Mouse (Mus musculus): ENCODE data around the gene Dtd1. TPM values are rescaled to one million over a fixed set of nuclear protein-coding genes. Genes with fewer than 3 reads are reported as not detected.

Dtd1 gene
- polyA plus RNA-seq, 1 experiment from 2014 or later = 26.7 TPM

DNA sequence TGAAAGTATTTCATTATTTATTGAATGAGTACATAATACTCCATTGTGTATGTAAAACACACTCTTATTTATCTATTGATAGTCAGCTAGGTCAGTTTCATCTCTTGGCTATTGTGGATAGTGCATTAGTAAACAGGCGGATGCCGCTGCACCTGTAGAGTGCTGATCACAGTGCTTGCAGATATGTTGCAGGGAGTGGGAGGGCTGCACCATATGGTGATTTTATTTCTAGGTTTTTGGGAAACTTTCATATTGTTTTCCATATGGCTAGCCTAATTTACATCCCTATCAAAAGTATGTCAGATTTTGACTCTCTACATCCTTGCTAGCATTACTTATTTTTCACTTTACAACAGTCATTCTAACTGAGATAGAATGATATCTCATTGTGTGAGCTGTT, 155.3 kb downstream of the Dtd1 start:
- Histone ChIP-seq H3K36me3 (ENCODE audit: control insufficient read depth, insufficient read depth, low read length) (no peaks in the 10 kb centered on the region), H3K27ac (ENCODE audit: low read depth, low read length) (no peak overlapping the region), H3K9ac (ENCODE audit: low read depth, low read length) (no peak overlapping the region), H3K9me3 (replicated peaks; ENCODE audit: control insufficient read depth, low read length) (no peaks in the 10 kb centered on the region), H3K4me3 (ENCODE audit: low read depth, low read length) (no peak overlapping the region), H3K4me1 (ENCODE audit: control insufficient read depth, insufficient read depth, low read length) (no peaks in the 10 kb centered on the region), H3K27me3 (ENCODE audit: control insufficient read depth, insufficient read depth, low read length) (no peaks in the 10 kb centered on the region), H3K4me2 (no peak overlapping the region)
- ATAC-seq (replicated peaks; ENCODE audit: insufficient number of reproducible peaks, low FRiP score, low TSS enrichment) = no peak
- WGBS (ENCODE audit: insufficient replicate concordance) = 93% methylated on average over 2 of the region's 2 CpGs

DNA sequence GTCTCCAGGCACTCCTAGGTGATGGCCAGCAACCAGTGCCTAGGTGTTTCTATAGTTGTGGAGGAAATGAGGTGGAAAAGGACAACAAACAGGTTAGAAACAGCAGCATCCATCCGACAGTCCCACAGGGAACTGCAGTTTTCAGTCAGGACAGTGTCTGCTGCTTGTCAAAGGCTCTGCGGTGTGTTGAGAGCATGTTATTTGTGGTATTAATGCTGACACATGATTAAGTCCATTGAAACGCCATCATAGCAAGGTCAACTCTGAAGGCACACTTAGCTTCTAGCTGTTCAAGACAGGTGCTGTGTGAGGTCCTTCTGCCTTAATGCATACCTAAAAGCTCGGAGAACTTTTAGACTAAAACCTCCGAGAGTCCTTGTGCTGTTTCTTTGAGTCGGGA, 161.0 kb downstream of the Dtd1 start:
- Histone ChIP-seq H3K4me2 (no peak overlapping the region), H3K4me3 (ENCODE audit: low read depth, low read length) (no peak overlapping the region), H3K36me3 (ENCODE audit: control insufficient read depth, insufficient read depth, low read length) (no peaks in the 10 kb centered on the region), H3K4me1 (ENCODE audit: control insufficient read depth, insufficient read depth, low read length) (no peaks in the 10 kb centered on the region), H3K9ac (ENCODE audit: low read depth, low read length) (no peak overlapping the region), H3K27ac (ENCODE audit: low read depth, low read length) (no peak overlapping the region), H3K27me3 (ENCODE audit: control insufficient read depth, insufficient read depth, low read length) (no peaks in the 10 kb centered on the region), H3K9me3 (replicated peaks; ENCODE audit: control insufficient read depth, low read length) (no peaks in the 10 kb centered on the region)
- 67% methylated on average over 6 of the region's 6 CpGs for WGBS (ENCODE audit: insufficient replicate concordance)
- no peak for ATAC-seq (replicated peaks; ENCODE audit: insufficient number of reproducible peaks, low FRiP score, low TSS enrichment)

DNA sequence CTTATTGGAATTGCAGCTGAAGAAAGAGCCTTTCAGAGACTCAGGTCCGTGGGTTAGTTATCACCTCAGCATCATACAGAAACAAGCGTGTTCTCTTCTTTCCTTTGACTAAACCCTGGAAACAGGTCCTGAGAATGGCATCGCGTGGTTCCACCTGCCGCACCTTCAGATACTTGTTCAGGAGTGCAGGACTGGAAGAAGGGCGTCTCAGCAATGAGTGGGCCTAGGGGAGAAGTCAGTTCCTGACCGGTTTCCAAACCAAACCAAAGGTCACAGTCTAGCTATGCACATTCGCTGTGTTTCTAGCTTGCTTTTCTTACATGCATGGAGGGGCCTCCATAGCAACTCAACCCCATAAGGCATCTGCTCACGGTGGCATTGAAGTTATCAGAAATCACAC, 164.0 kb downstream of the Dtd1 start:
- H3K4me1 ChIP-seq (ENCODE audit: control insufficient read depth, insufficient read depth, low read length) = 0 out of 2 replicates have a peak, but pooled peaks cover under 1% of the 10 kb centered on the region
- WGBS (ENCODE audit: insufficient replicate concordance) = 87% methylated on average over 9 of the region's 9 CpGs
- H3K9ac ChIP-seq (ENCODE audit: low read depth, low read length) = no peak overlapping the region
- no peaks in the 10 kb centered on the region for H3K9me3 ChIP-seq (replicated peaks; ENCODE audit: control insufficient read depth, low read length)
- H3K4me2 ChIP-seq = no peak overlapping the region
- no peaks in the 10 kb centered on the region for H3K36me3 ChIP-seq (ENCODE audit: control insufficient read depth, insufficient read depth, low read length)
- no peak overlapping the region for H3K4me3 ChIP-seq (ENCODE audit: low read depth, low read length)
- no peak overlapping the region for H3K27ac ChIP-seq (ENCODE audit: low read depth, low read length)
- no peak for ATAC-seq (replicated peaks; ENCODE audit: insufficient number of reproducible peaks, low FRiP score, low TSS enrichment)
- H3K27me3 ChIP-seq (ENCODE audit: control insufficient read depth, insufficient read depth, low read length) = no peaks in the 10 kb centered on the region

DNA sequence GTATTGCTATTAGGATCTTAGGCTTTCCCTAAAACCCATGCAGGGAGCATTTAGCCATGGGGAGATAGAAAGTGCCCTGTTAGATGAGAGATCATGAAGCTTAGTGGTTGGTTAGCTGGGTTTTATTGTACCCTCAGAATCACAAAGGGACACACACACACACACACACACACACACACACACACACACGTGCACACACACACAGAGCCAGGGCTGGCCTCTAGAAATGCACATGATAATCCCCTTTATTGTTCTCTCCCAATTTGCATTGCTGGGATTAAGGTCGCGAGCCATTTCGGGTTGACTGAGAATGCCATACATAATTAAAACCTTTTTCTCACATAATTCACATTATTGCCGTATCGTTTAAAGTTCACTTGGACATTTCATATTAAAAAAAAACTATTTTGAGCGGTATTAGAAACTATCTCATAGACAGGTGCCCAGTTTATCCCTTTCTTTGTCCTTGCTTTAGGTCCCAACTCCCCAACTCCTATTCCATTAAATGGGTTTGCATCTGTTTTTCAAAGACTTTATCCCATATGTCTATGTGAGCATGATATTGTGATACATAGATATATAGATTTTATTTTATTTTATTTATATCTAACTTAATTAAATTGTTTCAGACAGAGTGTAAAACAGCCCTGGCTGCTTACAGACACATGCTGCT, 164.6 kb downstream of the Dtd1 start:
- 0 out of 2 replicates have a peak, but pooled peaks cover 5% of the 10 kb centered on the region for H3K4me1 ChIP-seq (ENCODE audit: control insufficient read depth, insufficient read depth, low read length)
- no peak for ATAC-seq (replicated peaks; ENCODE audit: insufficient number of reproducible peaks, low FRiP score, low TSS enrichment)

DNA sequence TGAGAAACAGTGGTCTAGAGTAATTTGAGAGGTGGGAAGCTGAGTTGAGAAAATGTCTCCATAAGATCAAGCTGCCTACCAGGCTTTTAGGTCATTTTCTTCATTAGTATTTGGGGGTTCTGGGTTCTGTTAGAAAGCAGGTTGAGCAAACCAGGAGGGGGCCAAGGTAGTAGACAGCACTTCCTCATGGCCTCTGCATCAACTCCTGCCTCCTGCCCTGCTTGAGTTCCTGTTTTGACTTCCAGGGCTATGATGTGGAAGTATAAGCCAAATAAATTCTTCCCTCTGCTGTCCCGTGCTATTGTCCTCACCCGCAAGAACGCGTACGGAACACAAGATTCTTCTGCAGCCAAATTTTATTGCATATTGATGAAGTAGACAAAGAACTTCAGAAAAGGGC, 165.5 kb downstream of the Dtd1 start:
- no peak overlapping the region for H3K4me2 ChIP-seq
- no peak overlapping the region for H3K4me3 ChIP-seq (ENCODE audit: low read depth, low read length)
- no peaks in the 10 kb centered on the region for H3K36me3 ChIP-seq (ENCODE audit: control insufficient read depth, insufficient read depth, low read length)
- H3K9ac ChIP-seq (ENCODE audit: low read depth, low read length) = no peak overlapping the region
- H3K27me3 ChIP-seq (ENCODE audit: control insufficient read depth, insufficient read depth, low read length) = no peaks in the 10 kb centered on the region
- WGBS (ENCODE audit: insufficient replicate concordance) = 93% methylated on average over 5 of the region's 5 CpGs
- no peak overlapping the region for H3K27ac ChIP-seq (ENCODE audit: low read depth, low read length)
- no peak for ATAC-seq (replicated peaks; ENCODE audit: insufficient number of reproducible peaks, low FRiP score, low TSS enrichment)
- 0 out of 2 replicates have a peak, but pooled peaks cover 5% of the 10 kb centered on the region for H3K4me1 ChIP-seq (ENCODE audit: control insufficient read depth, insufficient read depth, low read length)
- H3K9me3 ChIP-seq (replicated peaks; ENCODE audit: control insufficient read depth, low read length) = no peaks in the 10 kb centered on the region

More for the DNA sequence above, 164.6 kb downstream of the Dtd1 start:
- no peaks in the 10 kb centered on the region for H3K9me3 ChIP-seq (replicated peaks; ENCODE audit: control insufficient read depth, low read length)
- no peak overlapping the region for H3K4me2 ChIP-seq
- H3K36me3 ChIP-seq (ENCODE audit: control insufficient read depth, insufficient read depth, low read length) = no peaks in the 10 kb centered on the region
- H3K9ac ChIP-seq (ENCODE audit: low read depth, low read length) = no peak overlapping the region
- no peak overlapping the region for H3K27ac ChIP-seq (ENCODE audit: low read depth, low read length)
- no peaks in the 10 kb centered on the region for H3K27me3 ChIP-seq (ENCODE audit: control insufficient read depth, insufficient read depth, low read length)
- WGBS (ENCODE audit: insufficient replicate concordance) = 80% methylated on average over 7 of the region's 7 CpGs
- H3K4me3 ChIP-seq (ENCODE audit: low read depth, low read length) = no peak overlapping the region

DNA sequence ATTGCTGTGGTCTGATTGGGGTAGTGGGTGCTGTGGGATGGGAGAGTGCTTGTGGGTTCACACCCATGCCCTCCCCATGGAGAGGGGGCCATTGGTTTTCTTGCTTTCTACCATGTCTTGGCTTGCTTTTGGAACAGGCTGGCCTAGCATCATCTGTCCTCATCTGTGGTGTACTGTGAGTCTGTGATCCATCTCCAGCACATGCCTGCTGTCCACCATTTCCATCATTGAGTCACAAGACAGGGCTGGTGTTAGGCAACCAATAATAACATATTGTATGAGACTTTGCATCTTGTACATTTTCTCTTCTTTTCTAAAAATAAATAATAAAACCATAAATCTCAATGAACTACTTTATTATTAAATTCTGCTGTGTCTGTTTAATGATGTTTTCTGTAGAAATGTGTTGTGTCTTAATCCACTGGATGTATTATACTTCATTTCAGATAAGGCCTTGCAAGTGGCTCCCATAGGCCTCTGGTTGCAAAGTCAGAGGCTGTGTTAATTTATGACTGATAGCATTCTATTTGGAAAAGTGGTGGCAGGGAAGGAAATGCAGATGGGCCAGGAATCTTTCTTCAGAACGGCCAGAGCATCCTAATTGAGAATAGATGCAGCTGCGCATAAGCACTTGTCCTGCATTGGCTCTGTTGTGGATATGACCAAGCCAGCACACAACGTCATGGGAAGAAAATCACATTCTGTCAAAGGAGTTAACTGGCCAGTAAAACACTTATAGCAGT, 168.8 kb downstream of the Dtd1 start:
- Histone ChIP-seq H3K4me2 (no peak overlapping the region), H3K9me3 (replicated peaks; ENCODE audit: control insufficient read depth, low read length) (no peaks in the 10 kb centered on the region), H3K4me3 (ENCODE audit: low read depth, low read length) (no peak overlapping the region), H3K27ac (ENCODE audit: low read depth, low read length) (no peak overlapping the region), H3K9ac (ENCODE audit: low read depth, low read length) (no peak overlapping the region), H3K4me1 (ENCODE audit: control insufficient read depth, insufficient read depth, low read length) (peaks cover 5% of the 10 kb centered on the region; the same call in 1 of the 2 replicates), H3K27me3 (ENCODE audit: control insufficient read depth, insufficient read depth, low read length) (no peaks in the 10 kb centered on the region), H3K36me3 (ENCODE audit: control insufficient read depth, insufficient read depth, low read length) (no peaks in the 10 kb centered on the region)
- ATAC-seq (replicated peaks; ENCODE audit: insufficient number of reproducible peaks, low FRiP score, low TSS enrichment) = no peak
- WGBS (ENCODE audit: insufficient replicate concordance) = 83% methylated on average over 3 of the region's 3 CpGs

DNA sequence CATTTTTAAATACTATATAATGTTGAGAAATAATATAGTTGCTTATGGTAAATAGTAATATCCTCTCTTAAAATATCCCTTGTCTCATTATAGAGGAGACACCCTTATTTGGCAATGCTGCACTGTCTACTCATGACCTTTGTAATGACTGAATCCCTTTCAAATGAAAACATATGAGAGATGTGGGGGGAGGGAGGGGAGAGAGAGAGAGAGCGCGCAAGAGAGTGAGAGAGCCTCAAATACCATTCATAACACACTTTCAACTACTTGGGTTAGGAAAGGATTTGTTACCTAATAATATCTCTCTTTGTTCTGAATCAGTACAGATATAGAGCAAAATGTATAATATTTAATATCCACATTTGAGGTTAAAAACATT, 169.4 kb downstream of the Dtd1 start:
- Histone ChIP-seq H3K27ac (ENCODE audit: low read depth, low read length) (no peak overlapping the region), H3K36me3 (ENCODE audit: control insufficient read depth, insufficient read depth, low read length) (no peaks in the 10 kb centered on the region), H3K4me2 (no peak overlapping the region), H3K9ac (ENCODE audit: low read depth, low read length) (no peak overlapping the region), H3K27me3 (ENCODE audit: control insufficient read depth, insufficient read depth, low read length) (no peaks in the 10 kb centered on the region), H3K9me3 (replicated peaks; ENCODE audit: control insufficient read depth, low read length) (no peaks in the 10 kb centered on the region), H3K4me3 (ENCODE audit: low read depth, low read length) (no peak overlapping the region), H3K4me1 (ENCODE audit: control insufficient read depth, insufficient read depth, low read length) (peaks cover 5% of the 10 kb centered on the region; the same call in 1 of the 2 replicates)
- ATAC-seq (replicated peaks; ENCODE audit: insufficient number of reproducible peaks, low FRiP score, low TSS enrichment) = no peak
- 66% methylated on average over 2 of the region's 2 CpGs for WGBS (ENCODE audit: insufficient replicate concordance)

DNA sequence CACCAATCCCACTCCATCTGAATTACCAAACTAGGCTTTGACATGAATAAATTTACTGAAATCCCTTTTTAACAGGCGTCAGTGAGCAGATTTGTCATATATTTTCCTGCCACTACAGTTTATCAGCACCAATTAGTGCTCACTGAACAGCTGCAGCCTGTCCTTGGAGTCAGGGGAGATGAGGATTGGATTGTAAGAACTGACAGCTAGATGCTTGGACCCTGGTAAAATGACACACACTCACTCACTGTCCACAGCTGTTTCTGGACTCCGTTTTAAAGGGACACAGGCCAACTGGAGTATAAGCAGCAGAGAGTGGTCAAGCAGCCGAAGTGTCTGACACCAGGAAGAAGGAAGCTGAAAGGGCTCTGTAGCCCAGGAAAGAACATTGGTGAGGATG, 169.9 kb downstream of the Dtd1 start:
- WGBS (ENCODE audit: insufficient replicate concordance) = 39% methylated on average over 3 of the region's 3 CpGs
- Histone ChIP-seq H3K36me3 (ENCODE audit: control insufficient read depth, insufficient read depth, low read length) (no peaks in the 10 kb centered on the region), H3K27me3 (ENCODE audit: control insufficient read depth, insufficient read depth, low read length) (no peaks in the 10 kb centered on the region), H3K9ac (ENCODE audit: low read depth, low read length) (no peak overlapping the region), H3K9me3 (replicated peaks; ENCODE audit: control insufficient read depth, low read length) (no peaks in the 10 kb centered on the region), H3K4me2 (no peak overlapping the region), H3K27ac (ENCODE audit: low read depth, low read length) (no peak overlapping the region), H3K4me1 (ENCODE audit: control insufficient read depth, insufficient read depth, low read length) (peaks cover 5% of the 10 kb centered on the region; the same call in 1 of the 2 replicates), H3K4me3 (ENCODE audit: low read depth, low read length) (no peak overlapping the region)
- no peak for ATAC-seq (replicated peaks; ENCODE audit: insufficient number of reproducible peaks, low FRiP score, low TSS enrichment)
